Mouse (Mus musculus): ENCODE results near the gene Zfp280d.

GRCm38 (mm10) chr9:72226536-72226935 lies 48.1 kb upstream of the Zfp280d start:
- TF ChIP-seq CTCF (IDR thresholded peaks at IDR 0.05): no peak
- TF ChIP-seq POLR2A (IDR thresholded peaks at IDR 0.05; ENCODE audit: insufficient read depth, low read depth, low read length): no peak

All from heart, adult 2 months (tissue).